Mouse (Mus musculus) megakaryocyte, embryonic 14.5 days (primary cell): Measurements from ENCODE around the gene Gm7029.

ENCODE experiments used
- FLI1 ChIP-seq: IDR thresholded peaks from 2 replicates; pipeline ENCODE4 v1.6.1; 2012; ENCODE audit warnings: low read length, inconsistent platforms, mixed read lengths
- GATA1 ChIP-seq: IDR thresholded peaks from 3 replicates; pipeline ENCODE4 v1.6.1; 2012; ENCODE audit warnings: mixed read lengths, low read length, inconsistent platforms, borderline replicate concordance

DNA sequence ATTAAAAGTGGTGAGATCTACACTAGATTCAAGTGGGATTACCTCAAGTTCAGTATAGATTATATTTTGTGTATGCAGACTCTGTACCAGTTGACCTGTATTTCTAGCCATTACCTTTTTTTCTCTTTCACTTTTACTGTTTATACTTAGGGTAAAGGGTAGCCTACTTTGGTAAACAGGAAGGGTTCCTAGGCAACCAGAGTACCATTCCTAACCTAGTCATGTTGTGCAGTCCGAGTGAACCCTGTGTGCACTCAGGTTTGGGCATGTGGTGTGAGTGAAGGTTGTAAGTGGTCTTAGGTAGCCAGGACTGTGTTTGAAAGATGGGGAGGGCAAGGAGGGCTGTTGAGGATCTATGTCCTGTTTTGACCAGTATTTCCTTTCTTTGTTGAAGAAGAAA lies 22.3 kb upstream of the Gm7029 start:
- TF ChIP-seq GATA1, result no peak
- TF ChIP-seq FLI1, result no peak
